Mouse (Mus musculus) lung, postnatal 10 days (tissue): ENCODE data around the gene Slc16a5.
"Not testable (repeated sequence)": the region's sequence is repeated elsewhere in the genome, so short reads cannot be mapped to it uniquely, and the experiment has no call there.

Source experiments
- DNase-seq: peaks from one replicate; pipeline ENCODE4 v3.0.0; 2021

Gene Slc16a5

GRCm38 (mm10) chr11:115481553-115482259 is 19.4 kb downstream of the Slc16a5 start:
- DNase-seq, result no peak

GRCm38 (mm10) chr11:115483278-115483677 is 21.0 kb downstream of the Slc16a5 start:
- DNase-seq, result no peak

- DNase-seq, result peak; percentile 78
These were observed 21.5 kb downstream of the Slc16a5 start for GRCm38 (mm10) chr11:115483726-115484125.

GRCm38 (mm10) chr11:115485155-115485554 is 22.9 kb downstream of the Slc16a5 start:
- DNase-seq, result no peak

- DNase-seq, result no peak
These were observed 26.4 kb downstream of the Slc16a5 start for GRCm38 (mm10) chr11:115488551-115489104.

- no peak for DNase-seq
These were observed 28.4 kb downstream of the Slc16a5 start for GRCm38 (mm10) chr11:115490441-115491355.

- peak; percentile 88 for DNase-seq
These were observed 29.2 kb downstream of the Slc16a5 start, which contains the start of gene Nt5c for GRCm38 (mm10) chr11:115491356-115492083. Gene Nt5c, minus strand, starts transcription at chr11:115491862.

GRCm38 (mm10) chr11:115492387-115492786 is 30.1 kb downstream of the Slc16a5 start:
- no peak for DNase-seq

GRCm38 (mm10) chr11:115496559-115496958 is 34.3 kb downstream of the Slc16a5 start:
- DNase-seq, result not testable (repeated sequence)

- DNase-seq, result no peak
These were observed 40.4 kb downstream of the Slc16a5 start for GRCm38 (mm10) chr11:115502636-115503035.

- no peak for DNase-seq
These were observed 44.3 kb downstream of the Slc16a5 start for GRCm38 (mm10) chr11:115506586-115506985.

GRCm38 (mm10) chr11:115508061-115508460 is 45.8 kb downstream of the Slc16a5 start:
- DNase-seq, result no peak

- DNase-seq, result peak; percentile 22
These were observed 47.7 kb downstream of the Slc16a5 start for GRCm38 (mm10) chr11:115509773-115510506.

- no peak for DNase-seq
These were observed 48.2 kb downstream of the Slc16a5 start for GRCm38 (mm10) chr11:115510507-115510888.

- DNase-seq, result no peak
These were observed 48.8 kb downstream of the Slc16a5 start for GRCm38 (mm10) chr11:115511121-115511520.

GRCm38 (mm10) chr11:115512004-115512403 is 49.7 kb downstream of the Slc16a5 start:
- no peak for DNase-seq

- DNase-seq, result peak; percentile 63
These were observed 50.3 kb downstream of the Slc16a5 start for GRCm38 (mm10) chr11:115512407-115513183.

GRCm38 (mm10) chr11:115513271-115514237 is 51.3 kb downstream of the Slc16a5 start:
- peak; percentile 73 for DNase-seq

- DNase-seq, result peak; percentile 97
These were observed 52.0 kb downstream of the Slc16a5 start, which contains the start of gene Jpt1 for GRCm38 (mm10) chr11:115514238-115514663. Gene Jpt1, minus strand, starts transcription at chr11:115514387.

- DNase-seq, result no peak
These were observed 52.7 kb downstream of the Slc16a5 start for GRCm38 (mm10) chr11:115515021-115515420.
